Mouse (Mus musculus) heart, postnatal 0 days (tissue): ENCODE results near the gene Rps27l. TPM values are rescaled to one million over a fixed set of nuclear protein-coding genes. Genes with fewer than 3 reads are reported as not detected.

Experiments
- ATAC-seq: fragments of 200-750 bp; cut with Nextera tagmentation; 2 replicates; pipeline ENCODE4 v1.8.0; 2017; ENCODE audit warnings: low read depth, moderate number of reproducible peaks, moderate library complexity; ENCODE audit not compliant: insufficient read depth
- DNase-seq: peaks from one replicate; pipeline ENCODE4 v3.0.0-alpha.2; 2016; ENCODE audit warnings: low spot score
- H3K27ac ChIP-seq: fragments of 300-500 bp; sonication (generic); 2 replicates; pipeline ENCODE4 v1.5.1; 2014; ENCODE audit warnings: low read depth, mild to moderate bottlenecking
- H3K27me3 ChIP-seq: fragments of 300-500 bp; sonication (generic); 2 replicates; pipeline ENCODE4 v1.6.1; 2014; ENCODE audit warnings: low read length, mixed read lengths; ENCODE audit not compliant: control insufficient read depth, insufficient read depth
- H3K36me3 ChIP-seq: fragments of 300-500 bp; sonication (generic); replicated peaks from 2 replicates; pipeline ENCODE4 v1.6.1; 2014; ENCODE audit warnings: low read length, mixed read lengths; ENCODE audit not compliant: control insufficient read depth, insufficient read depth
- H3K4me1 ChIP-seq: fragments of 300-500 bp; sonication (generic); 2 replicates; pipeline ENCODE4 v1.6.1; 2014; ENCODE audit warnings: antibody characterized with exemption; ENCODE audit not compliant: control insufficient read depth, insufficient read depth
- H3K4me2 ChIP-seq: fragments of 300-500 bp; sonication (generic); 2 replicates; pipeline ENCODE4 v1.6.1; 2014; ENCODE audit warnings: low read depth, mild to moderate bottlenecking, low read length, moderate library complexity
- H3K4me3 ChIP-seq: fragments of 300-500 bp; sonication (generic); 2 replicates; pipeline ENCODE4 v1.5.1; 2014; ENCODE audit warnings: low read depth, low read length
- H3K9ac ChIP-seq: fragments of 300-500 bp; sonication (generic); replicated peaks from 2 replicates; pipeline ENCODE4 v1.6.1; 2014; ENCODE audit warnings: low read depth, low read length, mixed read lengths
- H3K9me3 ChIP-seq: fragments of 300-500 bp; sonication (generic); replicated peaks from 2 replicates; pipeline ENCODE4 v1.6.1; 2016; ENCODE audit warnings: low read length; ENCODE audit not compliant: control insufficient read depth
- CTCF ChIP-seq: IDR thresholded peaks from 2 replicates; pipeline ENCODE4 v1.5.1; 2016; ENCODE audit warnings: antibody characterized with exemption, control low read depth, low read depth
- EP300 ChIP-seq: IDR thresholded peaks from 2 replicates; pipeline ENCODE4 v1.6.1; 2016; ENCODE audit warnings: antibody characterized with exemption, low read depth
- WGBS: fragments of 180-500 bp; shearing (Covaris S2); extraction: QIAGEN DNeasy Blood & Tissue Kit; methylation state at CpG from one replicate; pipeline ENCODE4 v1.1.7; 2014; 5-methylcytosine and 5-hydroxymethylcytosine counted together
- polyA plus RNA-seq: library from polyadenylated mRNA; unstranded; fragments of >200 nt; fragmentation: Nextera tagmentation; extraction: Ambion mirVana; gene quantifications from 2 replicates; pipeline ENCODE4 v1.2.1, GENCODE M21; 2015
- total RNA-seq: library from RNA; depleted of rRNA; stranded (reverse); fragments of >200 nt; gene quantifications from 2 replicates; pipeline ENCODE4 v1.2.3, GENCODE M21; 2014; ENCODE audit warnings: low replicate concordance

Rps27l gene
- total and polyA plus RNA-seq, 2 experiments from 2014 or later, result 204 to 568 TPM

GRCm38 (mm10) chr9:66977982-66978381 is 32.1 kb downstream of the Rps27l start:
- Histone ChIP-seq H3K36me3 (no peaks in the 10 kb centered on the region), H3K9ac (no peak overlapping the region), H3K4me1 (no peaks in the 10 kb centered on the region), H3K27me3 (no peaks in the 10 kb centered on the region), H3K4me3 (no peak overlapping the region), H3K27ac (no peak overlapping the region), H3K4me2 (no peak overlapping the region), H3K9me3 (no peaks in the 10 kb centered on the region)
- no peak for DNase-seq
- WGBS, result 70% methylated on average over 1 of the region's 1 CpGs
- no peak for TF ChIP-seq CTCF
- no peak for TF ChIP-seq EP300
- no peak for ATAC-seq

- no peak for DNase-seq
- TF ChIP-seq CTCF (no peak), EP300 (no peak)
Measured at GRCm38 (mm10) chr9:66978468-66978867, 32.6 kb downstream of the Rps27l start.

GRCm38 (mm10) chr9:66980458-66980857 is 34.6 kb downstream of the Rps27l start:
- Histone ChIP-seq H3K27ac (no peak overlapping the region), H3K27me3 (no peaks in the 10 kb centered on the region), H3K4me3 (no peak overlapping the region), H3K4me2 (no peak overlapping the region), H3K9ac (no peak overlapping the region), H3K4me1 (no peaks in the 10 kb centered on the region), H3K36me3 (no peaks in the 10 kb centered on the region), H3K9me3 (no peaks in the 10 kb centered on the region)
- ATAC-seq, result peak; percentile 79
- 5% methylated on average over 5 of the region's 5 CpGs for WGBS
- TF ChIP-seq CTCF (peak; percentile 91), EP300 (no peak)
- DNase-seq, result peak; percentile 42

More at GRCm38 (mm10) chr9:66978468-66978867, 32.6 kb downstream of the Rps27l start:
- no peak for ATAC-seq
- H3K27ac ChIP-seq, result no peak overlapping the region
- H3K4me1 ChIP-seq, result no peaks in the 10 kb centered on the region
- no peak overlapping the region for H3K4me3 ChIP-seq
- H3K9me3 ChIP-seq, result no peaks in the 10 kb centered on the region
- H3K9ac ChIP-seq, result no peak overlapping the region
- H3K27me3 ChIP-seq, result no peaks in the 10 kb centered on the region
- 77% methylated on average over 1 of the region's 1 CpGs for WGBS
- H3K4me2 ChIP-seq, result no peak overlapping the region
- H3K36me3 ChIP-seq, result no peaks in the 10 kb centered on the region

- WGBS, result 70% methylated on average over 7 of the region's 7 CpGs
- Histone ChIP-seq H3K9ac (no peak overlapping the region), H3K27me3 (no peaks in the 10 kb centered on the region)
Measured at GRCm38 (mm10) chr9:66982085-66982484, 36.2 kb downstream of the Rps27l start.

GRCm38 (mm10) chr9:66985377-66985776 is 39.5 kb downstream of the Rps27l start:
- H3K4me2 ChIP-seq, result no peak overlapping the region
- DNase-seq (no peak), ATAC-seq (no peak)
- 63% methylated on average over 7 of the region's 7 CpGs for WGBS
- H3K4me3 ChIP-seq, result no peak overlapping the region
- H3K9ac ChIP-seq, result no peak overlapping the region
- H3K9me3 ChIP-seq, result no peaks in the 10 kb centered on the region
- H3K27ac ChIP-seq, result no peak overlapping the region
- H3K4me1 ChIP-seq, result peaks cover 19% of the 10 kb centered on the region
- H3K27me3 ChIP-seq, result no peaks in the 10 kb centered on the region
- TF ChIP-seq CTCF (no peak), EP300 (no peak)
- H3K36me3 ChIP-seq, result no peaks in the 10 kb centered on the region

More at GRCm38 (mm10) chr9:66982085-66982484, 36.2 kb downstream of the Rps27l start:
- no peaks in the 10 kb centered on the region for H3K9me3 ChIP-seq
- no peak overlapping the region for H3K4me3 ChIP-seq
- H3K4me2 ChIP-seq, result no peak overlapping the region
- TF ChIP-seq CTCF, result no peak
- no peak for TF ChIP-seq EP300
- no peaks in the 10 kb centered on the region for H3K4me1 ChIP-seq
- DNase-seq, result no peak
- no peak for ATAC-seq
- no peak overlapping the region for H3K27ac ChIP-seq
- H3K36me3 ChIP-seq, result no peaks in the 10 kb centered on the region

GRCm38 (mm10) chr9:66988198-66988887 is 42.5 kb downstream of the Rps27l start:
- DNase-seq (no peak), ATAC-seq (no peak)
- 55% methylated on average over 11 of the region's 11 CpGs for WGBS
- Histone ChIP-seq H3K27ac (peak overlapping the region; percentile 18; the same call in 1 of the 2 replicates), H3K4me3 (no peak overlapping the region), H3K27me3 (no peaks in the 10 kb centered on the region), H3K4me2 (no peak overlapping the region), H3K9me3 (no peaks in the 10 kb centered on the region), H3K36me3 (no peaks in the 10 kb centered on the region), H3K9ac (no peak overlapping the region), H3K4me1 (peaks cover 28% of the 10 kb centered on the region)
- no peak for TF ChIP-seq EP300
- TF ChIP-seq CTCF, result no peak
